Mouse (Mus musculus): ENCODE results near the gene Il1b. TPM values are rescaled to one million over a fixed set of nuclear protein-coding genes. Genes with fewer than 3 reads are reported as not detected.

The Il1b gene
- polyA plus RNA-seq, 1 experiment from 2014 or later = 0.64 TPM

- H3K4me1 ChIP-seq (ENCODE audit: control insufficient read depth, insufficient read depth, low read length) = no peaks in the 10 kb centered on the region
- H3K4me2 ChIP-seq (ENCODE audit: low read depth, low read length) = no peak overlapping the region
- no peaks in the 10 kb centered on the region for H3K27me3 ChIP-seq (ENCODE audit: control insufficient read depth, insufficient read depth, low read length)
- H3K27ac ChIP-seq (ENCODE audit: low read length) = no peak overlapping the region
- H3K9ac ChIP-seq (ENCODE audit: low read length) = no peak overlapping the region
- no peaks in the 10 kb centered on the region for H3K36me3 ChIP-seq (ENCODE audit: control insufficient read depth, insufficient read depth)
- H3K9me3 ChIP-seq (replicated peaks; ENCODE audit: control insufficient read depth, low read length) = no peaks in the 10 kb centered on the region
- H3K4me3 ChIP-seq (ENCODE audit: low read length) = no peak overlapping the region
- 75% methylated on average over 10 of the region's 10 CpGs for WGBS
- no peak for ATAC-seq (replicated peaks; ENCODE audit: extremely low read depth, insufficient read depth, low FRiP score)
These were observed 10.7 kb downstream of the Il1b start for GRCm38 (mm10) chr2:129360197-129360596.

- Histone ChIP-seq H3K27me3 (ENCODE audit: control insufficient read depth, insufficient read depth, low read length) (no peaks in the 10 kb centered on the region), H3K27ac (ENCODE audit: low read length) (no peak overlapping the region), H3K36me3 (ENCODE audit: control insufficient read depth, insufficient read depth) (no peaks in the 10 kb centered on the region), H3K9me3 (replicated peaks; ENCODE audit: control insufficient read depth, low read length) (peaks cover 5% of the 10 kb centered on the region), H3K9ac (ENCODE audit: low read length) (no peak overlapping the region), H3K4me3 (ENCODE audit: low read length) (no peak overlapping the region), H3K4me1 (ENCODE audit: control insufficient read depth, insufficient read depth, low read length) (no peaks in the 10 kb centered on the region), H3K4me2 (ENCODE audit: low read depth, low read length) (no peak overlapping the region)
- WGBS = 66% methylated on average over 6 of the region's 6 CpGs
- no peak for ATAC-seq (replicated peaks; ENCODE audit: extremely low read depth, insufficient read depth, low FRiP score)
These were observed 32.8 kb downstream of the Il1b start for GRCm38 (mm10) chr2:129338138-129338621.

GRCm38 (mm10) chr2:129333471-129333870, 37.5 kb downstream of the Il1b start:
- Histone ChIP-seq H3K4me2 (ENCODE audit: low read depth, low read length) (no peak overlapping the region), H3K9ac (ENCODE audit: low read length) (no peak overlapping the region), H3K36me3 (ENCODE audit: control insufficient read depth, insufficient read depth) (no peaks in the 10 kb centered on the region), H3K9me3 (replicated peaks; ENCODE audit: control insufficient read depth, low read length) (no peaks in the 10 kb centered on the region), H3K4me1 (ENCODE audit: control insufficient read depth, insufficient read depth, low read length) (no peaks in the 10 kb centered on the region), H3K27me3 (ENCODE audit: control insufficient read depth, insufficient read depth, low read length) (no peaks in the 10 kb centered on the region), H3K27ac (ENCODE audit: low read length) (no peak overlapping the region), H3K4me3 (ENCODE audit: low read length) (no peak overlapping the region)
- WGBS = 56% methylated on average over 4 of the region's 4 CpGs
- no peak for ATAC-seq (replicated peaks; ENCODE audit: extremely low read depth, insufficient read depth, low FRiP score)

GRCm38 (mm10) chr2:129330540-129330939, 40.4 kb downstream of the Il1b start:
- no peak for ATAC-seq (replicated peaks; ENCODE audit: extremely low read depth, insufficient read depth, low FRiP score)
- Histone ChIP-seq H3K4me3 (ENCODE audit: low read length) (no peak overlapping the region), H3K4me1 (ENCODE audit: control insufficient read depth, insufficient read depth, low read length) (no peaks in the 10 kb centered on the region), H3K9me3 (replicated peaks; ENCODE audit: control insufficient read depth, low read length) (peaks cover under 1% of the 10 kb centered on the region), H3K4me2 (ENCODE audit: low read depth, low read length) (no peak overlapping the region), H3K27ac (ENCODE audit: low read length) (no peak overlapping the region), H3K36me3 (ENCODE audit: control insufficient read depth, insufficient read depth) (no peaks in the 10 kb centered on the region), H3K27me3 (ENCODE audit: control insufficient read depth, insufficient read depth, low read length) (no peaks in the 10 kb centered on the region), H3K9ac (ENCODE audit: low read length) (no peak overlapping the region)
- 58% methylated on average over 13 of the region's 13 CpGs for WGBS

- Histone ChIP-seq H3K4me1 (ENCODE audit: control insufficient read depth, insufficient read depth, low read length) (no peaks in the 10 kb centered on the region), H3K36me3 (ENCODE audit: control insufficient read depth, insufficient read depth) (no peaks in the 10 kb centered on the region), H3K27me3 (ENCODE audit: control insufficient read depth, insufficient read depth, low read length) (no peaks in the 10 kb centered on the region), H3K27ac (ENCODE audit: low read length) (no peak overlapping the region), H3K9me3 (replicated peaks; ENCODE audit: control insufficient read depth, low read length) (peaks cover 3% of the 10 kb centered on the region), H3K4me3 (ENCODE audit: low read length) (no peak overlapping the region), H3K9ac (ENCODE audit: low read length) (no peak overlapping the region), H3K4me2 (ENCODE audit: low read depth, low read length) (no peak overlapping the region)
- no peak for ATAC-seq (replicated peaks; ENCODE audit: extremely low read depth, insufficient read depth, low FRiP score)
- 48% methylated on average over 7 of the region's 7 CpGs for WGBS
These were observed 40.9 kb downstream of the Il1b start for GRCm38 (mm10) chr2:129330024-129330423.

DNA sequence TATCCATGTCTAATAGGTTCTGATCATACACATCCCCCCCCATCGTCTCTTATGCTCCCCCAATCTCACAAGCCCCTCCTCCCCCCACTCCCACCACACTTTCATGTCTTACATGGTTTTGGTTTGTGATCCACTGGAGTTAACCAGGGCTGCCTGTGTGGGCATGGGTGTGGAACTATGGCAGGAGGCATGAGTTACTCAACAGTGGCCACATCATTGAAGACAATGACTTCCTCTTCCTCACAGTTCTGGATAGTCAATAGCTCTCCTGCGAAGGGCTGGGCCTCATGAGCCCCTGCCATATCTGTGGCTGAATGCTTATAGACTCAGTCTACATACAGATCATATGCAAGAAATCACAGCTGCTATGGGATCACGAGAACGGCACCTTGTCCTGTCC, 42.7 kb downstream of the Il1b start:
- ATAC-seq (replicated peaks; ENCODE audit: extremely low read depth, insufficient read depth, low FRiP score) = no peak
- Histone ChIP-seq H3K9ac (ENCODE audit: low read length) (no peak overlapping the region), H3K27me3 (ENCODE audit: control insufficient read depth, insufficient read depth, low read length) (no peaks in the 10 kb centered on the region), H3K4me1 (ENCODE audit: control insufficient read depth, insufficient read depth, low read length) (no peaks in the 10 kb centered on the region), H3K4me3 (ENCODE audit: low read length) (no peak overlapping the region), H3K27ac (ENCODE audit: low read length) (no peak overlapping the region), H3K36me3 (ENCODE audit: control insufficient read depth, insufficient read depth) (no peaks in the 10 kb centered on the region), H3K4me2 (ENCODE audit: low read depth, low read length) (no peak overlapping the region), H3K9me3 (replicated peaks; ENCODE audit: control insufficient read depth, low read length) (peaks cover 3% of the 10 kb centered on the region)
- WGBS = 78% methylated on average over 4 of the region's 4 CpGs

- Histone ChIP-seq H3K27ac (ENCODE audit: low read length) (no peak overlapping the region), H3K36me3 (ENCODE audit: control insufficient read depth, insufficient read depth) (no peaks in the 10 kb centered on the region), H3K9ac (ENCODE audit: low read length) (no peak overlapping the region), H3K9me3 (replicated peaks; ENCODE audit: control insufficient read depth, low read length) (peaks cover 3% of the 10 kb centered on the region), H3K4me2 (ENCODE audit: low read depth, low read length) (no peak overlapping the region), H3K4me3 (ENCODE audit: low read length) (no peak overlapping the region), H3K4me1 (ENCODE audit: control insufficient read depth, insufficient read depth, low read length) (no peaks in the 10 kb centered on the region), H3K27me3 (ENCODE audit: control insufficient read depth, insufficient read depth, low read length) (no peaks in the 10 kb centered on the region)
- WGBS = 74% methylated on average over 3 of the region's 3 CpGs
- ATAC-seq (replicated peaks; ENCODE audit: extremely low read depth, insufficient read depth, low FRiP score) = no peak
These were observed 46.7 kb downstream of the Il1b start for GRCm38 (mm10) chr2:129324216-129324615.

- Histone ChIP-seq H3K9me3 (replicated peaks; ENCODE audit: control insufficient read depth, low read length) (peaks cover 3% of the 10 kb centered on the region), H3K27ac (ENCODE audit: low read length) (no peak overlapping the region), H3K36me3 (ENCODE audit: control insufficient read depth, insufficient read depth) (no peaks in the 10 kb centered on the region), H3K4me3 (ENCODE audit: low read length) (no peak overlapping the region), H3K27me3 (ENCODE audit: control insufficient read depth, insufficient read depth, low read length) (no peaks in the 10 kb centered on the region), H3K9ac (ENCODE audit: low read length) (no peak overlapping the region), H3K4me1 (ENCODE audit: control insufficient read depth, insufficient read depth, low read length) (no peaks in the 10 kb centered on the region), H3K4me2 (ENCODE audit: low read depth, low read length) (no peak overlapping the region)
- no peak for ATAC-seq (replicated peaks; ENCODE audit: extremely low read depth, insufficient read depth, low FRiP score)
- WGBS = 52% methylated on average over 1 of the region's 1 CpGs
These were observed 48.8 kb downstream of the Il1b start for GRCm38 (mm10) chr2:129322117-129322635.

DNA sequence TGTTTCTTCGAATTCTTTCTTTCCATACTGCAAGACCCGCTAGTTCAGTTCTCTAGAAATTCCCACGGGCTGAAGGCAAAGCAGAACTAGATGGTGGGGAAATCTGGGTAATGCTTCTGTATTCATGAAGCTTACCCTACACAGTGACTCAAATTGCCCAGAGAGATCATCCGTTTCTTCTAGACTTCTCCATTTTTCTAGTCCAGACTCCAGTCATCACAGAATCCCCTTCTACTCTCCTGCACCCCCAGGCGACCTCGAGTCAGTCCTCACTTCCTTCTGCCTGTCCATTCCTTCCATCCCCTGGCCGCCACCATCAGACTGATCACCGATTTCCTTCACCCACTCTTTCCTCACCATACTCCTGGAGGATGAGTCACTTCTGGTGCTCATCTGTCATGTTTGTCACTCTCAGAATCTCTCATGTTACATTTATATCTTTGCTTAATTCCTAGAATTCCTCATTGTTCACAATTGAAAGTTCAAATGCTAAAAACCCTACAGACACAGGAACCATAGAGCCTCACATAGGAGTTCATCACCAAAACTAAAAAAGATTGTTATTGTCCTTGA, 50.8 kb downstream of the Il1b start:
- no peak overlapping the region for H3K27ac ChIP-seq (ENCODE audit: low read length)
- H3K27me3 ChIP-seq (ENCODE audit: control insufficient read depth, insufficient read depth, low read length) = no peaks in the 10 kb centered on the region
- H3K36me3 ChIP-seq (ENCODE audit: control insufficient read depth, insufficient read depth) = no peaks in the 10 kb centered on the region
- H3K9ac ChIP-seq (ENCODE audit: low read length) = no peak overlapping the region
- H3K4me1 ChIP-seq (ENCODE audit: control insufficient read depth, insufficient read depth, low read length) = no peaks in the 10 kb centered on the region
- 66% methylated on average over 8 of the region's 8 CpGs for WGBS
- no peak overlapping the region for H3K4me2 ChIP-seq (ENCODE audit: low read depth, low read length)
- no peaks in the 10 kb centered on the region for H3K9me3 ChIP-seq (replicated peaks; ENCODE audit: control insufficient read depth, low read length)
- no peak overlapping the region for H3K4me3 ChIP-seq (ENCODE audit: low read length)
- ATAC-seq (replicated peaks; ENCODE audit: extremely low read depth, insufficient read depth, low FRiP score) = no peak
